Mouse (Mus musculus) fat pad, adult 2 months (tissue): Measurements from ENCODE around the gene Derl3.
"Not testable (repeated sequence)": the region's sequence is repeated elsewhere in the genome, so short reads cannot be mapped to it uniquely, and the experiment has no call there.

ENCODE experiments used
- DNase-seq: peaks from one replicate; pipeline ENCODE4 v3.0.0-alpha.2; 2011; ENCODE audit warnings: low read depth, low spot score; ENCODE audit errors: extremely low read depth

Derl3 gene

DNA sequence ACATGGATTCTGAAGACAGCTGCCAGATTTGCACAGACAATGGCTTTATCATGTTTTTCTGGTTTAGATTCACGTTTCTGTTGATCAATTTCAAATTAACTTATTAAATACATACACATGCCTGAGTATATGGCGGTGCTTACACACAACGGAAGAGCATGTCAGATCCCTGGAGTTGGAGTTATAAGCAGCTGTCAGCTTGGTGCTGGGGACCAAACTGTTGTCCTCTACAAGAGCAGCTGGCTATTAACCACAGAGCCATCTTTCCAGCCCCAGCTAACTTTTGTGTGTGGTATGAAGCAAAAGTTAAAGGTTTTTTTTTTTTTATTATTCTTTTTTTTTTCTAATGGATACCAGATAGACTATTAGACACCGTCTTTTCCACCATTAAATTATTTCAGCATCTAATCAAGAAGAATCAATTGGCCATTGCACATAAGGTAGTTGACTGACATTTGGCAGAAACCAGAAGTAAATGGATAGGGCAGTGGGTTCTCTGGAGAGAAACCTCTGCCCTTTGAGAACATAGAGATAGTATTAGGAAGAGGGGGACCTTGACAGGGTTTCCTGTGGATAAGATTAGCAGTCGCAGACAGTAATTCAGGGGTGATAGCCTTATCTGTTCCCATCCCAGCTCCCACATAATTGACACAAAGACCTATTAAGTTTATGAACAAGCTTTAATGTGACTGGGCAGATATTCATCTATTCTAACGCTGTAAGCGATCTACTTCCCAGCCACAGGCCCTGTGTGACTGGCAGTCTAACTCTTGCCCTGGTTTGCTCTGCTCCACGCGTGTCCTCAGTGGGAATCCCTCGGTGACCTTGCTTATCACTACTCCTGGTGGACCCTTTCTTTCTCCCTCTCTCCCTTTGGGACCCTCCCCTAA lies 20.9 kb upstream of the Derl3 start:
- no peak for DNase-seq

DNA sequence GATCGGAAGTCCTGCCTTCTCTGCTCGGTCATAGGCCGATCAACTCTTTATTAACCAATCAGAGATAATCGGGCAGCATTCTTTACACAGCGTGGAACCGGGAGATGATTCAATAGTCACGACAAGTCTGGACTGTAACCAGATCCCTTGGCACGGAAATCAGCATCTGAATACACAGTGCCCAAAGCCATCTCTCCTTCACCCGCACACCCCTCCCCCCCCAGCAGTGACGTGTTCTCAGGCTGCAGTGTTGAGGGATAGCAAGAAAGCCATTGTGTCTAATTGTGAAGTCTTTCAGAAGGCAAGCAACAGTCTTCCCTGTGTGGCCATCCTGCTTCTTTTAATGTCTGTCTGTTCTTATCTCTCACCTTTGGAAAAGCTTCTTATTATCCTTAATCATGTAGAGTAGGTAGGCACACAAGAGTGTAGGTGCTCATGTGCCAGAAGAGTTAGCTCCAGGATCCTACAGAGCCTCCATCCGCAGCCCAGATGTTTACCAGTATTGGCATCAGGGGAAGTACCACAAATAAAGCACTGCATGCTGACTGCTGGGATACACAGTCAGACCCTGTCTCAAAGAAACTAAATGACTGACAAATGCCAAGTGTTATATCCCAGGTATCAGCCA lies 20.2 kb upstream of the Derl3 start:
- peak; percentile 72 for DNase-seq

- no peak for DNase-seq
These were observed 19.6 kb upstream of the Derl3 start for GRCm38 (mm10) chr10:75873543-75874170.

DNA sequence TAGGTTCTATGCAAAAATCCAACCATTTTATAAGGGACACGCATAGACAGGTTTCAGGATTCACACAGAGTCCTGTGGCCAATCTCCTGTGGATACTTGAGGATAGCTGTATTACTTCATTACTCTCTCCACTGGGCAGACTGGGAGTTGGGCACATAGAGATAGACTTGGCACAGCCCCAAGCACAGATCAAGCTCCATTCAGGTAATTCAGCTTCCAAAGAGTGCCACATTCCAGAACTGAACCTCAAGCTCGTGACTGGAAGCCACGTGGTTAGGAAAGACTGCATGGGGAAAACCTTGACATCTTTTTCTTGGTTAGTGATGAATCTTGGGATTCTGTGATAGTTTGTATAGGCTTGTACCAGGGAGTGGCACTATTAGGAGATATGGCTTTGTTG lies 14.4 kb upstream of the Derl3 start:
- DNase-seq = no peak

DNA sequence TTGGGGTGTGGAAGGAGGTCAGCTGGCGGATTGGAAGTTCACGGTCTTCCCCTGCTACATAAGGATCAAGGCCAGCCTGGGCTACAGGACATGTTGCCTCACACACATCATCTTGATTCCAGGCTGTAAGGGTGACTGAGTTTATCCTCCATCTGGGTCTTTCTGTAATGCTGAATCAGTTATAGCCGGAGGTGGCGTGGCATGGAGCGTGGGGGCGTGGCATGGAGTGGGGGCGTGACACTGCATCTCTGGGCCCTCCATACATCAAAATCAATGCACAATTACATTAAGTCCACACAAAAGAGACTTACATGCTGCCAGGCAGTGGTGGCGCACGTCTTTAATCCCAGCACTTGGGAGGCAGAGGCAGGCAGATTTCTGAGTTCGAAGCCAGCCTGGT lies 12.9 kb upstream of the Derl3 start:
- DNase-seq = no peak

GRCm38 (mm10) chr10:75880771-75881577 lies 12.2 kb upstream of the Derl3 start:
- DNase-seq = peak; percentile 84

DNA sequence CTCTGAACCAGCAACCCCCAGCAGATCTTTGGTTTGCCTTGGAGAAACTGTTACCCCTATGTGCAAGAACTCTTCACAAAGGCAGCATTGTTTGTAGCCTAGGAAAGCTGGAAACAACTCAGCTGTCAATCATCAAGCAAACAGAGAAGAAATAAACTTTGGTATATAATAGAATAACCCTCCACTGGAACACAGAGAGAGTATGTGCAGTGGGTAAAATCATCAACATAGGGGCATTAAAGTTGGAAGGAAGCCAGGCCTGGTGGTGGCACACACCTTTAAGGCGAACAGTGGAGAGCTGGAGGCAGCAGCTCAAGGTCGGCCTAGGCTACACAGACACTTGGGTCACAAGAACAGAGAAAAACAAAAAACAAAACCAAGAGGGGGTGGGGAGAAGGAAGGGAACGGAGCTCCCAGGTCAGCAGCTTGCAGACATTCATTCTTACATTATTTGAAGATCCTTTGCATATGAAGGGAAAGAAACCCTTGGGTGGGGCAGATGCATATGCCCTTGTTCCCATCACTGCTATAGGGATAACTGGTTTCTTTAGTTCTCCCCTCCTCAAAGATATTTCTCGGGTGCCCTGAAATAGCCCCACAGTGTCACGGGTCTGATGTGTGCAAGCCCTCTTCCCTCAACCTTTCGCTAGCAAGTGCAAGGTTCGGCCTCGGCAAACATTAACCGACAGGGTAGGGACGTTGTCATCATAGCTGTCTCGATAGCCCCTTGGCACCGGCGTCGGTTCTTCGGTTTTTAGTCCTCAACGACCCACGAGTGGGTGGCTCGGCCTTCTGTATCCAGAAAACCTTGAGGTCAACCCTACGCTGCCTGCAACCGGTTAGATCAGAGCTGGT lies 11.4 kb upstream of the Derl3 start:
- no peak for DNase-seq

DNA sequence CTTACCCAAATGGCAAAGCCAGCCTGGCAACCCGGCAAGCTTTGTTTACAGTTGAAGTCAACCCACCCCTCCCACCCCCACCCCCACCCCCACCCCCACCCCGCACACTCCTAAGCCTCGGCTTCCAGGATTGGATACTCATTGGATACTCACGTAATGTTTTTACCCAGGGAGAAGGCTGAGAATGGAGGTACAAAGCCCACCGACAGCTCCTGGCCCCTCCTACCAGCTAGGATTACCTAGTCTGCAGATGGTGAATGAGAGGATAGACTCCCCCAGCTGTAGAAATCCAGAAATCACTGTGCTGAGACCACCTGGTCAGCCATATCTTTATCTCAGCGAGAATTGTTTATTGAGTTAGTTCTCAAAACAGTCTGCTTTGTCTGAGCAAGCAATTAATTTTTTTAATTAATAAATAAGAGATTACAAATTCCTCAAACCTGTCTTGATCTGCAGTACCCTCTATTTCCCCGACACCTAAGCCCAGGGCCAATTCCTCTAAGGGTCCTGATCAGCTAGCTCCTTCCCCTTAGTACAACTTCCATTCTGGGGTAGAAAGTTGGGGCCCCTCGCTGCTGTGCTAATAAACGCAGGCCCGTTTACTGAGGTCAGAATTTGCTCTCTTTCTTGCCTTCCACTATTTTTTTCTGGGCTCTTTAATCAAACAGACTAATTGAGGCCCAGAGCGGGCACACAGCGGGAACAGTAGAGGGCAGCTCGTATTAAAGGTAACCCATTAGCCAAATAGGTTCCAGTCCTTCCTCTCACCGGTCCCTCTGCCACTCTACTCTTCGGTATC lies 10.6 kb upstream of the Derl3 start:
- DNase-seq = no peak

- no peak for DNase-seq
These were observed 10.0 kb upstream of the Derl3 start for GRCm38 (mm10) chr10:75883232-75883552.

DNA sequence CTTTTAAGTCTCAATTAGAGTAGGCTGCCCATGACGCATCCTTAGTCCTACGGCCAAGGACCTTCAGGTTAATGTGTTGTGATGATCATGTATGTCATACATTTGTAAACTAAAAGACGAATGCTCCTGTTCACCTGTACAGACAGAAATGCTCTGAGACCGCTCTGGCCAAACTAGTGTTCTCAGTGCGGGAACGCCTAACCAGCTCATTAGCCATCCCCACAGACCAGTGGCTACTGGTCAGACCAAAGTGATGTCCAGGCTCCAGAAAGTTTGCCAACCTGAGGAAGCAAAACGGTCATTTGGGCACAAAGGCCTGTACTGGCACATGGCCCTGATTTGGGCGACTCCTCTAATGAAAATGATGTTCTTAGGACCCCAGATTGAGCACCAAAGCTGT lies 8.5 kb upstream of the Derl3 start:
- DNase-seq = no peak

GRCm38 (mm10) chr10:75887504-75887903 lies 5.7 kb upstream of the Derl3 start:
- not testable (repeated sequence) for DNase-seq

GRCm38 (mm10) chr10:75889406-75890153 lies 3.6 kb upstream of the Derl3 start:
- no peak for DNase-seq

DNA sequence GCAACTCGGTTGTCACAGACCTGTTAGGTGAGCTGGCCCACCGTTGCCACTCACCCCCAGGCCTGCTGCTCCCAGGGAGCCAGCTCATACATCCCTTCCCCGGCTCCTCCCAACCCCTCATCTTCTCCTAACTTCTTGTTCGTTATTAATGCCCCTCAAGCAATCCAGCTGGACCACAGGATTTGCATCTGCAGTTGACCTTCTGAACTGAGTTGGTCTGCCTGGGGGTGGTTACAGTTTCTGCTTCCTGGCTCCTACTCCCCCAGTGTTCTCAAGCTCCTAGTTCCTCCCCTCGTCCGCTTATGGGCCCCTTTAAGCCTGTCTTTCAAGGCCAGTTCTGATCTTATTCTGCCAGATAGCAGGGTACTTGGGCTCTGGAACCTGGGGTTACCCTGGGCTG lies 1.4 kb downstream of the Derl3 start:
- DNase-seq = no peak

GRCm38 (mm10) chr10:75895730-75896129 lies 2.5 kb downstream of the Derl3 start:
- no peak for DNase-seq

GRCm38 (mm10) chr10:75896208-75896607 lies 3.0 kb downstream of the Derl3 start:
- DNase-seq = no peak

DNA sequence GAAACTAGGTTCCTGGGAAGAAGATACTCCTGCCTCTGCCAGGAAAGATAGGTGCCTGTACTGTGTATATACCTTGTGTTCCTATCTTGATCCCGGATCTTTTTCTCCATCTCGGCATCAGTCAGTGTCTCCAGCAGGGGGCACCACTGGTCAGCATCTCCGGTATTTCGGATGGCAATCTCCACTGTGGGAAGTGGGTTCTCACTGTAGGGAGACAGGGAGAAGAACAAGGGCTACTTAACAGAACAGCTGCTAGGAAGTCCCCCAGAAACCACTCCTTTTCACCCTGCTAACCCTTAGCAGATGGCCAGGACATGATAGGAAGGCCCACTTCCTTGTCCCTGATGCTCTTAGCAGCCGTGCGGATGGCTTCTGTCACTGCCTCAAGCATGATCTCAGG lies 4.2 kb downstream of the Derl3 start:
- DNase-seq = no peak

DNA sequence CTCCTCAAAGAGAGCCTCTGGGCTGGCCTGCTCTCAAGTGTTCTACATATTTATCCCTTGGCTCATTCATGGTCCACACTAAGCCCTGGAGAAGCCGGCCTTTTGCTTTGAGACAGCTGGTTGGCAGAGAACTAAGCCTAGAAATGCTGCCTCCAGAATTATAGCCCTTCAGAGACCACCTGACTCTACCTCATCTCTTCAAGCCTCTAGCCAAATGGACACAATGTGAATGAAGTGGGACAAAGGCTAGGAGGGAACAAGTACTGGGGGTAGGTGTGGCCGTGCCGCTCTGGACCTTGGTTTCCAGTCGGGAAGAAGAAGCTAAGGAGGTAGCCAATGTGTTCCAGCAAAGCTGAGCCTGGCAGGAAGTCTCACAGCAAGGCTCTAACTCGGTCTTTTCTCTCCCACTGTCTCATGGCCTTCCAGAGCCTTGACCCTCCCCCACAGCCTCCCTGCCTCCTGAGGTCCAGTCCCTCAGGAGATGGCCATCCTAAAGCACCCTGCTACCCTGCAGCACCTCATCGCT lies 4.9 kb downstream of the Derl3 start:
- no peak for DNase-seq

GRCm38 (mm10) chr10:75898846-75899245 lies 5.6 kb downstream of the Derl3 start:
- peak; percentile 92 for DNase-seq

- DNase-seq = no peak
These were observed 11.2 kb downstream of the Derl3 start for GRCm38 (mm10) chr10:75904391-75904790.
